Mouse (Mus musculus) kidney, adult 2 months (tissue): ENCODE results near the gene Olfr178. TPM values are rescaled to one million over a fixed set of nuclear protein-coding genes. Genes with fewer than 3 reads are reported as not detected.

Experiments used
- DNase-seq: peaks from one replicate; pipeline ENCODE4 v3.0.0; 2021
- H3K27ac ChIP-seq: fragments of 200-500 bp; 2 replicates; pipeline ENCODE4 v1.5.1; 2012; ENCODE audit warnings: low read depth, low read length, control low read depth, inconsistent platforms; ENCODE audit not compliant: insufficient read depth
- H3K27me3 ChIP-seq: fragments of 200-500 bp; replicated peaks from 2 replicates; pipeline ENCODE4 v1.6.1; 2012; ENCODE audit warnings: mild to moderate bottlenecking, moderate library complexity, low read length, inconsistent platforms; ENCODE audit not compliant: control insufficient read depth, insufficient read depth
- H3K36me3 ChIP-seq: fragments of 200-500 bp; 2 replicates; pipeline ENCODE4 v1.6.1; 2012; ENCODE audit warnings: mild to moderate bottlenecking, moderate library complexity, low read length, inconsistent platforms; ENCODE audit not compliant: control insufficient read depth, insufficient read depth
- H3K4me1 ChIP-seq: fragments of 200-500 bp; 2 replicates; pipeline ENCODE4 v1.6.1; 2011; ENCODE audit warnings: low read length; ENCODE audit not compliant: control insufficient read depth, insufficient read depth
- H3K4me3 ChIP-seq: fragments of 200-500 bp; 2 replicates; pipeline ENCODE4 v1.5.1; 2011; ENCODE audit warnings: mild to moderate bottlenecking, low read depth, low read length, control low read depth; ENCODE audit not compliant: insufficient read depth
- CTCF ChIP-seq: fragments of 200-500 bp; conservative IDR thresholded peaks from 2 replicates; pipeline ENCODE4 v1.5.1; 2011; ENCODE audit warnings: low read depth, mild to moderate bottlenecking, control low read depth, low read length, moderate library complexity, mixed read lengths; ENCODE audit not compliant: insufficient read depth, insufficient read length
- POLR2A ChIP-seq: fragments of 200-500 bp; IDR thresholded peaks from one replicate; pipeline ENCODE4 v1.6.1; 2011; ENCODE audit warnings: low read depth, low read length, control low read depth
- WGBS: fragments of 180-500 bp; shearing (Covaris S2); methylation state at CpG from one replicate; pipeline ENCODE4 v1.1.7; 2018; 5-methylcytosine and 5-hydroxymethylcytosine counted together
- polyA plus RNA-seq: library from polyadenylated mRNA; depleted of rRNA; stranded (reverse); fragments of >200 nt; gene quantifications from 2 replicates; pipeline ENCODE4 v1.2.3, GENCODE M21; 2012; rRNA removed

Olfr178 gene
- not detected in 2 replicates for polyA plus RNA-seq

- no peak for DNase-seq
- H3K27ac ChIP-seq, result no peak within 1 kb of the TSS
- 90% methylated on average over 3 of the region's 3 CpGs for WGBS
- no peaks in the 10 kb centered on the region for H3K27me3 ChIP-seq
- no peaks in the 10 kb centered on the region for H3K4me1 ChIP-seq
- H3K36me3 ChIP-seq, result no peaks in the 10 kb centered on the region
- no peak within 1 kb of the TSS for H3K4me3 ChIP-seq
- no peak for TF ChIP-seq POLR2A
- TF ChIP-seq CTCF, result no peak
Measured at GRCm38 (mm10) chr16:58891963-58892362, at the start of gene Olfr178. TSS of gene Olfr178 (minus strand) at chr16:58892063.

GRCm38 (mm10) chr16:58929292-58929691 is 37.4 kb upstream of the Olfr178 start, which contains the start of gene Olfr180:
TSS of gene Olfr180 (minus strand) at chr16:58929392.
- Histone ChIP-seq H3K27ac (no peak within 1 kb of the TSS), H3K4me3 (no peak within 1 kb of the TSS), H3K36me3 (no peaks in the 10 kb centered on the region), H3K4me1 (no peaks in the 10 kb centered on the region), H3K27me3 (no peaks in the 10 kb centered on the region)
- TF ChIP-seq POLR2A (no peak), CTCF (no peak)
- 75% methylated on average over 4 of the region's 4 CpGs for WGBS
- DNase-seq, result no peak

GRCm38 (mm10) chr16:58928655-58929054 is 36.8 kb upstream of the Olfr178 start, which contains the start of gene Olfr181:
TSS of gene Olfr181 (minus strand) at chr16:58928755.
- H3K27me3 ChIP-seq, result no peaks in the 10 kb centered on the region
- H3K4me1 ChIP-seq, result no peaks in the 10 kb centered on the region
- H3K27ac ChIP-seq, result no peak within 1 kb of the TSS
- no peak within 1 kb of the TSS for H3K4me3 ChIP-seq
- DNase-seq, result no peak
- TF ChIP-seq CTCF (no peak), POLR2A (no peak)
- H3K36me3 ChIP-seq, result no peaks in the 10 kb centered on the region
- 65% methylated on average over 1 of the region's 1 CpGs for WGBS

GRCm38 (mm10) chr16:58884416-58884815 is 7.4 kb downstream of the Olfr178 start:
- Histone ChIP-seq H3K27ac (no peak overlapping the region), H3K27me3 (no peaks in the 10 kb centered on the region), H3K4me1 (no peaks in the 10 kb centered on the region), H3K36me3 (no peaks in the 10 kb centered on the region), H3K4me3 (no peak overlapping the region)
- TF ChIP-seq CTCF (no peak), POLR2A (no peak)
- no peak for DNase-seq
- 94% methylated on average over 2 of the region's 2 CpGs for WGBS

- WGBS, result 48% methylated on average over 1 of the region's 1 CpGs
- H3K36me3 ChIP-seq, result no peaks in the 10 kb centered on the region
- no peak within 1 kb of the TSS for H3K27ac ChIP-seq
- H3K4me1 ChIP-seq, result no peaks in the 10 kb centered on the region
- TF ChIP-seq CTCF, result no peak
- no peak for TF ChIP-seq POLR2A
- DNase-seq, result no peak
- no peaks in the 10 kb centered on the region for H3K27me3 ChIP-seq
- no peak within 1 kb of the TSS for H3K4me3 ChIP-seq
Measured at GRCm38 (mm10) chr16:58874668-58875067, 17.2 kb downstream of the Olfr178 start, which contains the start of gene Olfr177. TSS of gene Olfr177 (minus strand) at chr16:58874768.

GRCm38 (mm10) chr16:58861479-58861878 is 30.4 kb downstream of the Olfr178 start:
- 78% methylated on average over 1 of the region's 1 CpGs for WGBS
- Histone ChIP-seq H3K36me3 (no peaks in the 10 kb centered on the region), H3K4me3 (no peak overlapping the region), H3K27me3 (no peaks in the 10 kb centered on the region), H3K4me1 (no peaks in the 10 kb centered on the region), H3K27ac (no peak overlapping the region)
- no peak for DNase-seq
- no peak for TF ChIP-seq POLR2A
- no peak for TF ChIP-seq CTCF

- H3K27ac ChIP-seq, result no peak overlapping the region
- DNase-seq, result no peak
- H3K4me1 ChIP-seq, result no peaks in the 10 kb centered on the region
- H3K27me3 ChIP-seq, result no peaks in the 10 kb centered on the region
- no peak overlapping the region for H3K4me3 ChIP-seq
- TF ChIP-seq CTCF, result no peak
- no peak for TF ChIP-seq POLR2A
- H3K36me3 ChIP-seq, result no peaks in the 10 kb centered on the region
- WGBS, result 86% methylated on average over 2 of the region's 2 CpGs
Measured at GRCm38 (mm10) chr16:58860032-58860737, 31.7 kb downstream of the Olfr178 start.

Other genes with a start within 250 kb of the Olfr178 start
- gene Cpox, start 221.8 kb downstream of the Olfr178 start, polyA plus RNA-seq, result 27.7 and 29.8 TPM in 2 replicates
- gene Gpr15, start 173.0 kb downstream of the Olfr178 start, polyA plus RNA-seq, result 0.08 and 0.09 TPM in 2 replicates
- gene Cldnd1, start 164.2 kb downstream of the Olfr178 start, polyA plus RNA-seq, result 45.0 and 47.0 TPM in 2 replicates
- gene Olfr172, start 128.9 kb downstream of the Olfr178 start, polyA plus RNA-seq, result not detected in 2 replicates
- gene Olfr173, start 91.8 kb downstream of the Olfr178 start, polyA plus RNA-seq, result not detected in 2 replicates
- not detected in 2 replicates for gene Olfr175-ps1, start 65.3 kb downstream of the Olfr178 start, polyA plus RNA-seq
- not detected in 2 replicates for gene Olfr177, start 17.3 kb downstream of the Olfr178 start, polyA plus RNA-seq
- not detected in 2 replicates for gene Olfr181, start 36.7 kb upstream of the Olfr178 start, polyA plus RNA-seq
- not detected in 2 replicates for gene Olfr180, start 37.3 kb upstream of the Olfr178 start, polyA plus RNA-seq
- not detected in 2 replicates for gene Olfr183, start 103.3 kb upstream of the Olfr178 start, polyA plus RNA-seq
- not detected in 2 replicates for gene Olfr186, start 138.2 kb upstream of the Olfr178 start, polyA plus RNA-seq
- not detected in 2 replicates for gene Olfr187, start 147.7 kb upstream of the Olfr178 start, polyA plus RNA-seq
- gene Olfr190, start 185.9 kb upstream of the Olfr178 start, polyA plus RNA-seq, result not detected in 2 replicates
- gene Olfr191, start 197.8 kb upstream of the Olfr178 start, polyA plus RNA-seq, result not detected in 2 replicates
- gene Olfr193, start 219.8 kb upstream of the Olfr178 start, polyA plus RNA-seq, result not detected in 2 replicates
- not detected in 2 replicates for gene Olfr194, start 229.0 kb upstream of the Olfr178 start, polyA plus RNA-seq